Mouse (Mus musculus): ENCODE results near the gene Rassf1. TPM values are rescaled to one million over a fixed set of nuclear protein-coding genes. Genes with fewer than 3 reads are reported as not detected.

Rassf1 gene
- 61.6 and 67.2 TPM in 2 replicates for polyA plus RNA-seq (2015; fragmentation: Nextera tagmentation; extraction: Ambion mirVana)

GRCm38 (mm10) chr9:107551117-107551889 lies at the start of gene Rassf1:
Gene Rassf1, plus strand, starts transcription at chr9:107551555.

GRCm38 (mm10) chr9:107533791-107534407 lies 17.5 kb upstream of the Rassf1 start, which contains the start of gene Tmem115:
Gene Tmem115, plus strand, starts transcription at chr9:107533945.

GRCm38 (mm10) chr9:107541474-107542351 lies 9.6 kb upstream of the Rassf1 start, which contains the start of the genes Cyb561d2 and Nprl2:
Gene Cyb561d2, minus strand, starts transcription at chr9:107542193.
Gene Nprl2, plus strand, starts transcription at chr9:107542226.

GRCm38 (mm10) chr9:107547026-107547425 lies 4.3 kb upstream of the Rassf1 start, which contains the start of gene Zmynd10:
Gene Zmynd10, plus strand, starts transcription at chr9:107547298.

GRCm38 (mm10) chr9:107563029-107563581 lies 11.8 kb downstream of the Rassf1 start, which contains the start of gene Tusc2:
Gene Tusc2, plus strand, starts transcription at chr9:107563255.

GRCm38 (mm10) chr9:107567702-107568319 lies 16.5 kb downstream of the Rassf1 start, which contains the start of gene Hyal2:
Gene Hyal2, plus strand, starts transcription at chr9:107567945.

GRCm38 (mm10) chr9:107576357-107577107 lies 25.2 kb downstream of the Rassf1 start, which contains the start of gene Hyal1:
Gene Hyal1, plus strand, starts transcription at chr9:107576927.

GRCm38 (mm10) chr9:107578587-107578986 lies 27.2 kb downstream of the Rassf1 start, which contains the start of gene Naa80:
Gene Naa80, plus strand, starts transcription at chr9:107578887.

GRCm38 (mm10) chr9:107580501-107581317 lies 29.4 kb downstream of the Rassf1 start, which contains the start of gene Hyal3:
Gene Hyal3, plus strand, starts transcription at chr9:107580818.

GRCm38 (mm10) chr9:107586974-107587832 lies 35.8 kb downstream of the Rassf1 start, which contains the start of gene Ifrd2:
Gene Ifrd2, plus strand, starts transcription at chr9:107587642.

GRCm38 (mm10) chr9:107608741-107609432 lies 57.5 kb downstream of the Rassf1 start, which contains the start of gene Sema3b:
Gene Sema3b, minus strand, starts transcription at chr9:107609229.

Other genes with a start within 250 kb of the Rassf1 start
- gene Hemk1, start 213.2 kb upstream of the Rassf1 start, polyA plus RNA-seq (2015; fragmentation: Nextera tagmentation; extraction: Ambion mirVana), result 6.3 and 8.1 TPM in 2 replicates
- 1.5 and 1.7 TPM in 2 replicates for gene 6430571L13Rik, start 211.0 kb upstream of the Rassf1 start, polyA plus RNA-seq (2015; fragmentation: Nextera tagmentation; extraction: Ambion mirVana)
- 0.08 and 0.12 TPM in 2 replicates for gene Cacna2d2, start 151.9 kb upstream of the Rassf1 start, polyA plus RNA-seq (2015; fragmentation: Nextera tagmentation; extraction: Ambion mirVana)
- 36.6 and 39.3 TPM in 2 replicates for gene Tmem115, start 17.6 kb upstream of the Rassf1 start, polyA plus RNA-seq (2015; fragmentation: Nextera tagmentation; extraction: Ambion mirVana)
- 16.3 and 17.5 TPM in 2 replicates for gene Cyb561d2, start 9.4 kb upstream of the Rassf1 start, polyA plus RNA-seq (2015; fragmentation: Nextera tagmentation; extraction: Ambion mirVana)
- 14.7 and 17.2 TPM in 2 replicates for gene Nprl2, start 9.3 kb upstream of the Rassf1 start, polyA plus RNA-seq (2015; fragmentation: Nextera tagmentation; extraction: Ambion mirVana)
- 0.44 and 0.52 TPM in 2 replicates for gene Zmynd10, start 4.3 kb upstream of the Rassf1 start, polyA plus RNA-seq (2015; fragmentation: Nextera tagmentation; extraction: Ambion mirVana)
- 30.8 and 32.6 TPM in 2 replicates for gene Tusc2, start 11.7 kb downstream of the Rassf1 start, polyA plus RNA-seq (2015; fragmentation: Nextera tagmentation; extraction: Ambion mirVana)
- 37.4 and 43.1 TPM in 2 replicates for gene Hyal2, start 16.4 kb downstream of the Rassf1 start, polyA plus RNA-seq (2015; fragmentation: Nextera tagmentation; extraction: Ambion mirVana)
- 6.4 and 7.9 TPM in 2 replicates for gene Hyal1, start 25.4 kb downstream of the Rassf1 start, polyA plus RNA-seq (2015; fragmentation: Nextera tagmentation; extraction: Ambion mirVana)
- gene Naa80, start 27.3 kb downstream of the Rassf1 start, polyA plus RNA-seq (2015; fragmentation: Nextera tagmentation; extraction: Ambion mirVana), result 9.7 and 14.0 TPM in 2 replicates
- 0.60 and 0.61 TPM in 2 replicates for gene Hyal3, start 29.3 kb downstream of the Rassf1 start, polyA plus RNA-seq (2015; fragmentation: Nextera tagmentation; extraction: Ambion mirVana)
- gene Ifrd2, start 36.1 kb downstream of the Rassf1 start, polyA plus RNA-seq (2015; fragmentation: Nextera tagmentation; extraction: Ambion mirVana), result 21.9 and 26.4 TPM in 2 replicates
- gene Sema3b, start 57.7 kb downstream of the Rassf1 start, polyA plus RNA-seq (2015; fragmentation: Nextera tagmentation; extraction: Ambion mirVana), result 12.9 and 15.9 TPM in 2 replicates
- gene Gnai2, start 83.8 kb downstream of the Rassf1 start, polyA plus RNA-seq (2015; fragmentation: Nextera tagmentation; extraction: Ambion mirVana), result 285 and 303 TPM in 2 replicates
- gene Slc38a3, start 118.0 kb downstream of the Rassf1 start, polyA plus RNA-seq (2015; fragmentation: Nextera tagmentation; extraction: Ambion mirVana), result 0.16 and 0.34 TPM in 2 replicates
- 0.45 and 0.63 TPM in 2 replicates for gene Gnat1, start 128.2 kb downstream of the Rassf1 start, polyA plus RNA-seq (2015; fragmentation: Nextera tagmentation; extraction: Ambion mirVana)
- 10.7 and 12.1 TPM in 2 replicates for gene Sema3f, start 158.9 kb downstream of the Rassf1 start, polyA plus RNA-seq (2015; fragmentation: Nextera tagmentation; extraction: Ambion mirVana)
- 81.2 and 82.1 TPM in 2 replicates for gene Rbm5, start 219.4 kb downstream of the Rassf1 start, polyA plus RNA-seq (2015; fragmentation: Nextera tagmentation; extraction: Ambion mirVana)

All from urinary bladder, postnatal 0 days (tissue).